Mouse (Mus musculus) adrenal gland, adult (tissue): ENCODE measurements around the gene Pfkm.

Source experiments
- DNase-seq, 2 experiments: peaks; one replicate each; pipeline ENCODE4 v3.0.0; 2022 to 2023; ENCODE audit warnings: low spot score in 1 of 2; ENCODE audit not compliant: inconsistent age in 2 of 2

Pfkm gene

GRCm38 (mm10) chr15:98135671-98136070 lies 43.3 kb downstream of the Pfkm start:
- no peak for DNase-seq

- no peak for DNase-seq
Observed at GRCm38 (mm10) chr15:98136871-98137270, 44.5 kb downstream of the Pfkm start.

- DNase-seq = no peak
Observed at GRCm38 (mm10) chr15:98139763-98140162, 47.4 kb downstream of the Pfkm start.

DNA sequence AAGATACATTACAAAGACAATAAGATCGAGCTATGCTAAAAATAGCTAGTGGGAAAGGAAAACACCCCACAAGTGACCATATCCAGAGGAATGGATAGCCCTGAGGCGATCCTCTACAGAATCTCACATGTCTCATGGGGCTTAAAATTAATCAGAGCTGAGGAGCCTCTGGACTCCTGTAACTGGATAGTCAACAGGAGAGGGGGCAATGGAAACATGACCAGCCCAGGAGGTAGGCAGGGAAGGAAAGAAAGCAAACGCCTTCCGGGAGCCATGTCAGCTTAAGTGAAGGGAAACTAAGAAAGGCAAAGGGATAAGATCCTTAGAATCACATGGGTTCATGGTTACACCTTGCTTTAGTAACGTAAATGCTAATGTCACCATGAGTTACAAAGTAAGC lies 48.4 kb downstream of the Pfkm start:
- DNase-seq = no peak

- no peak for DNase-seq
Observed at GRCm38 (mm10) chr15:98142515-98142914, 50.1 kb downstream of the Pfkm start.

DNA sequence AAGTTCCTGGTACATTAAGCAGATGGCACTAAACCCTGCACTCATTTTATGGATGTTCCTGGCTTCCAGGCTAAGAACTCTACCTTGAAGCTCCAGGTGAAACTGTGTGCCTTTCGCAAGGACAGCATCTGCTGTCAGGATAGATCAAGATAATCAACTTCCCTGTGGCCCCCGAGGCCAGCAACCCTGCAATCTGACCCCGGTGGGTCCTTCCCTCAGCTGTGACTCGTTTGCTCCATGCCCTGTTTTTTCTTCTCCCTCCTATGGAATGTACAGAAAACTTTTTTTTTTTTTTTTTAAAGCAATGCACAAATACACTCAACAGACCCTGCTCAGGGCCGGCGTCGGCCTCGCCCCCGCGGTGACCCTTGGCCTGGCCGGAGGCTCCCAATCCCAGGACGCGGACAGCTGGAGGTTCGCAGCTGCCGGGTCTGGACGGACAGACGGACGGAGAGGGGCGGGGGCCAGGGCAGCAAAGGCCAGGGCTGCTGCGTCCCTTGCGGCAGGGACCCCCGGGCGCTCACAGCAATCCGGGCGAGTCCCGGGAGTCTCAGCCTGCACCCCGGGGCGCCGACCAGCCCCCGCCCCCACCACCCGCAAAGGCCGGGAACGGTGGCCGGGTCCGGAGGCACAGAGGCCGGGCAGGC lies 52.6 kb downstream of the Pfkm start:
- DNase-seq = no peak

- DNase-seq = peak; percentile 95 to 97
Observed at GRCm38 (mm10) chr15:98145559-98146181, 53.3 kb downstream of the Pfkm start.

DNA sequence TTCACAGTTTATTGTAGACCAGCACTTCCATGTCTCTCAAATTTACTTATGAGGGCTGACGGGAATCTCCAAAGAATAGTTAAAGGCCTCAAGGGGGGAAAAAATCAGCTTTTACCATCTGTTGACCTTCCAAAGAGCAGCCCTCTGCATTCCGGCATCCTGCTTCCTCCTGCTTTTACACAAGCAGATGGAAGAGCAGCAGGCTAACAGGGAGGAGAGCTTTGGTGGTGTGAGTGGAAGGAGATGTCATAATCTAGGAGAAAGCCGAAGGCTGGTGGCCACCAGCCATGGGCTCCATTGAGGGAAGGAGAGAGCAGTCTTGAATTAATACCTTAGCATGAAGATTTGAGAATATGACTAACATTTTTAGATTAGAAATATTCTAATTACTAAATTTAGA lies 56.0 kb downstream of the Pfkm start:
- no peak for DNase-seq

DNA sequence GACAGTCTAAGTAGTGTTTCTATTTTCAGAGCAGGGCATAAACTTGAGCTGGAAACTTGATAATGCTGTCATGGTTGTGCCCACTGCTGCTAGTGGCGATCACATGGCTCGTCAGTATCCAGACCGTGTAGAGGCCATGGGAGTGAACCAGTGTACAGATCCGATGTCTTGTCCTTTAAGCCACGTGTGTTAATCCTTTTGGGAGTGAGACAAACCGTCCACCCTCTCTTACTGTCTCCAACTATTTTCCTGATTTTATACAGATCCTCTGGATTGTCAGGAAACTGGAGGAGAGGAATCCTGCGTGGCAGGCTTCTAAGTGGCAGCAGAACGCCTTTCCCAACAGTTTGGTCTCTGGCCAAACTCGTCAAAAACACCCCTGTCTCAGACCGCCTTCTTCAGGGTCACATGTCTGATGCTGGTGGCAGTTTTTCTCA lies 56.8 kb downstream of the Pfkm start:
- no peak for DNase-seq

DNA sequence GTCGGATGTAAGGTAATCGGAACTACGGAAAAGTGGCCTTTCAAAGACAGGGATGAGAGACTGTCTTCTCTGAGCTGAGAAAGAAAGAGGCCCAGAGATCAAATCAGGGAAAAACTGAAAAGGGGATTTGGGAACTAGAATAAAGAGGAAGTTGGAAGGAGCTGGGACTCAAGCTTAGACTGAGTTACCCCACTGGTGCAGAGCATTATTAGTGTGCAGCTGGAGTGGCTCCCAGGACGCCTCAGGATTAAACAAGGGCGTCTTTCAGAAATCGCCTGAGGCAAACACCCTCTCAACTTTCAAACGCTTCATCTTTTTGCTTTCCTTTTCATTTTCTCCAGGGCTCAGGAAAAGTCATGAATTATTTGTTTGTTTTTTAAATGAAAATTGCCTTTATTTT lies 60.5 kb downstream of the Pfkm start:
- DNase-seq = no peak

GRCm38 (mm10) chr15:98153625-98154024 lies 61.2 kb downstream of the Pfkm start:
- DNase-seq = peak in 1 of 2 experiments; percentile 66

- no peak for DNase-seq
Observed at GRCm38 (mm10) chr15:98154146-98154545, 61.8 kb downstream of the Pfkm start.

GRCm38 (mm10) chr15:98154631-98155030 lies 62.2 kb downstream of the Pfkm start:
- no peak for DNase-seq

- DNase-seq = no peak
Observed at GRCm38 (mm10) chr15:98155272-98155671, 62.9 kb downstream of the Pfkm start.

DNA sequence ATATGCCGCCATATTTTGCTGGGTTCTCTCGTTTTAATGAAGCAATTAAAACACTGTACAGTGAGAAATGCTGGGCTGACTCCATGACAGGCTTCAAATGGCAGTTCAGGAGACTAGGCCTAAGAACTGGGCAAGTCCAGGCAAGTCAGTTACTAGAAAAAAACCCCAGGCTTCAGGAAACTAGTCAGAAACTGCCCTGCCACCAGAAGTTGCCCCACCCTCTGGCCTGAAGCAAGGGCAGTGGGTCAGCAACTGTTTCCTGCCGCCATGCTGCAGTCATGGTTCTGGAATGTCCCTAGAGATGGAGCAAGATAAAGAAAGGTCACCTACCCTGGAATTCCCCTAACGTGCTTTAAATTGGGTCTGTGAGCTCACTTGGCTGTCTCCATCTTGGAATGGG lies 63.6 kb downstream of the Pfkm start:
- DNase-seq = peak; percentile 53 to 57

DNA sequence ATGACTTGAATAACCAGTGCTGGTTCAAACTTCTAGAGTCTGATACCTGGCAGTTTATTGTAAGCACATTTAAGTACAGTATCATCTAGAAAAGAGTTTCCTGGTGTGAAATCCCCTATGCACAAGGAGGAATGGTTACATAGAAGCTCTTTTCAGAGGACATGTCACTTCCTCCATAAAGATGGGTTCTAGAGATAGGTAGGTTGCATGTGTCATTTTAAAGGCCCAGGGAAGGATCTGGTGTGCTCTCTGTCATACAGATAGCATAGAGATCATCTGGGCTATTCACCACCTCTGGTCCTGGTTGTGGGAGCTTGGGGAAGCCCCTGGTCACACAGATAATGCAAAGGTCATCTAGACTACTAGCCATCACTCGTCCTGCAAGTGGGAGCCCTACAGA lies 64.9 kb downstream of the Pfkm start:
- DNase-seq = no peak

DNA sequence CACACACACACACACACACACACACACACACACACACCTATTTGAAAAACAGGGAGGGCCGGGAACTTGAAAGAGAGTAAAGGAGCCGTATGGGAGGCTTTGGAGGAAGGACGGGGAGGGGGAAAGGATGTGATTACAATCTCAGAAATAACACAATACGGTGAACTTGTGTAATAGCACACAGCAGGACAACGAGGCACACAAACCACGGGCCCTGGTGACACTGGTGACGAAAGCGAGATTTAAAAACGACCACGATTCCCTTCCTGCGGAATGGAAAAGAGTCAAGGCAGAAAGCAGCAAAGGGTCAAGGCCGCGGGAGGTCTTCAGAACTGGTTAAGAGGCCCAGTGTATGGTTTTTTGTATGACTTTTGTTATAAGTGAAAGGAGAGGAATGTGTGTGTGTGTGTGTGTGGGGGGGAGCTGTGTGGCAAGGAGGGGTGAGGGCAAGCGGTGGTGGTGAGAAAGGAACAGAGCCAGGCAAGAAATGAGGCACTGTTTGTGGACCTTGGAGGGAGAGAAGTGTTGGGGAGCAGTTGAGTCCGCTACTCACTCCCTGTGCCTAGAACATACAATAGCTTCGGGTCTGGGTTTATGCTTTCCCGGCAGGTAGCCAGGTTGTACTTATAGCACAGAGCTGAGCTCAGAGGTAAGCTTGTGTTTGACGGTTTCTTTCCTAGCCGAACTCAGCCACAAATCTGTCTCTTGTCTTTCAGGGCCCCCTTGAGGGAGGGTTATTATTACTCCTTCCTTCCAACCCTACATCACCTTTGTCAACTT lies 68.8 kb downstream of the Pfkm start:
- no peak for DNase-seq

GRCm38 (mm10) chr15:98162561-98162960 lies 70.2 kb downstream of the Pfkm start:
- no peak for DNase-seq

GRCm38 (mm10) chr15:98165525-98165924 lies 73.1 kb downstream of the Pfkm start, which contains the start of gene Asb8:
Gene Asb8 (minus strand): TSS chr15:98165625.
- no peak for DNase-seq

- no peak for DNase-seq
Observed at GRCm38 (mm10) chr15:98166963-98167644, 74.7 kb downstream of the Pfkm start, which contains the start of gene Ccdc184. Gene Ccdc184 (plus strand): TSS chr15:98167158.
